Mouse (Mus musculus): Measurements from ENCODE around the gene AI464131. TPM values are rescaled to one million over a fixed set of nuclear protein-coding genes. Genes with fewer than 3 reads are reported as not detected.

Gene AI464131
- 4.4 TPM for polyA plus RNA-seq (2014; fragmentation: Illumina TruSeq; extraction: RNeasy Lipid Tissue Mini Kit (QIAGEN cat#74804); ENCODE audit: low read depth, low replicate concordance)

DNA sequence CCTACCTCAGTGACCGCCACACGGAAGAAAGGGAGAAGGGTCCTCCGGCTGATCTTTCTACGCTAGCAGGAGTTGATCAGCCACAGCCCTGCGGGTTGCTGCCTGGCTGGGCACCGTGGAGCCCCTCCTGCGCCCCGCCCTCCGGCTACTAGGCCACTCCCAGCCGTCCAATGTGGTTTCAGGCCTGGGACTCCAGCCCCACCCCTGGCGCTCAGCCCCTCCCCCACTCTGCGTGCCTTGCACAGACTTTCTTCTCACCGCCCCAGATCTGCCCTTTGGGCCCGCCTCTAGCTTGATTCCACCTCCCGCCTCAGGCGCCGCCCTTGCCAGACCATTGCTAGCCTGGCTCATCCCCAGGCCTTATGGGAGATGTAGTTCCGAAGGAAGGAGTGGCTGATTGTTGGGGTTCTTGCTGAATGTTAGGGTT is at the start of gene AI464131:
Gene AI464131, minus strand, starts transcription at position 91 of the 427 bp plus-strand sequence.

DNA sequence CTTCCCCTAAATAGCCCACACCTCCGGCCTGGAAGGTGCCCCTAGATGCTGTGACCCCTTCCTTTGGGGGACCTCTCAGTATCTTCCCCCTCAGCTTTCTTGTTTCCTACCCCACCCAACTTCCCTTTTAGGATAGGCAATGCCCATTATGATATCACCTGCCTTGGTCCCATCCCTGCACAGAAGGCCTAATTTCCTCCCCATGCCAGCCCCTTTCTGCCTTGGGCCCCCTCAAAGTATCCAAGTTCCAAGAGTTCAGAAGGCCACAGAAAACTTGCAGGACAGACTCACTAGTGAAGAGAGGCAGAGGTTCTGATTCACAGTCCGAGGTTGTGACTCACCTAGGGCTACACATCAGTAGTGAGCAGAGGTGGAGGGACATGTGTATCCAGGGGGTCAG is 14.4 kb upstream of the AI464131 start, which contains the start of gene 1110017D15Rik:
Gene 1110017D15Rik, minus strand, starts transcription at position 101 of the 400 bp plus-strand sequence.

DNA sequence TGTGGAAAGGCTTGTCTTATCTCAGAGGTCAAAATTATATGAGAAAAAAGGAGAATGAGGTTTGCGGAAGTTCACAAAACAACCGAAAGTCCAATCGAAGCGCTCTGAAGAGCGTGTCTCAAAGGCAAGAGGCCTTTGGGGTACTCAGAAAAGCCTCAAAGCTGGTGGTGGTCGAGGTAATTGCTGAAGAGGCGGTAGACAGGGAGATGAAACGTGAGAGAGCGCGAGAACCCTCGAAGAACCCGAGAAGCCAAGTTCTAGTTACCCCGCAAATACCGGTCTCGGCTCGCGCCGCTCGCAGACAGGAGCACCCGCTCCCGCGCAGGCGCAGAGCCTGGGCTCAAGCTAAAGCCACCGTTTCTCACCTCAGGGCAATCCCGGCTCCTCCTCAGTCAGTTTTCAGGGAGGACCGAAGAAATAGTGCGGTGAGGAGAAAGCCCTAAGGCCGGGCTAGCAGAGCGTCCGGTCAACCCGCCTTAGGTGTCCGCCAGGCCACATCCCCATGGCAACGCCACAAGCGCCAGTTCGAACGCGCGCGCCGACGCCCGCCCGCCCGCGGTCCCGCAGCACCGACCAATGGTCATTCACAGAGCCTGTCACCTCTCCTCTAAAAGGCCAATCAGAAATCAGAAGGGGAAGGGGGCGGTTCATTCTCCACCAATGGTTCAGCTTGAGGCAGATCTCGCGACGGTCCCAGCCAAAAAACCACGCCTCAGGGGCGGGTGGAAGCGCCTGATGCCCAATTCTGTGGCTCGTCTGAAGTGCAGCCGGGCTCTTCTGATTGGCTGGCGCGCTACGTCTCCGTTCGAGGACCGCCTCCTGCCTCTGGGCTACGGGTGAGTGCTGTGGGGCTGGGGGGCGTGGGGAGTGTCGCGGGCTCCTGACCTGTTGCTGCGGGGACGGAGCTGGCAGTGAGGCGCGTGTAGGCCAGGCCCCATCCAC is 38.3 kb downstream of the AI464131 start, which contains the start of the genes Kif24 and Nudt2:
Gene Kif24, minus strand, starts transcription at position 543 of the 942 bp plus-strand sequence.
Gene Nudt2, plus strand, starts transcription at position 807 of the 942 bp plus-strand sequence.

Other genes with a start within 250 kb of the AI464131 start
- 43.2 TPM for gene Ubap2, start 227.9 kb downstream of the AI464131 start, polyA plus RNA-seq (2014; fragmentation: Illumina TruSeq; extraction: RNeasy Lipid Tissue Mini Kit (QIAGEN cat#74804); ENCODE audit: low read depth, low replicate concordance)
- 35.3 TPM for gene Dcaf12, start 188.2 kb downstream of the AI464131 start, polyA plus RNA-seq (2014; fragmentation: Illumina TruSeq; extraction: RNeasy Lipid Tissue Mini Kit (QIAGEN cat#74804); ENCODE audit: low read depth, low replicate concordance)
- gene Ubap1, start 154.1 kb downstream of the AI464131 start, polyA plus RNA-seq (2014; fragmentation: Illumina TruSeq; extraction: RNeasy Lipid Tissue Mini Kit (QIAGEN cat#74804); ENCODE audit: low read depth, low replicate concordance): 56.7 TPM
- 3.0 TPM for gene Kif24, start 38.2 kb downstream of the AI464131 start, polyA plus RNA-seq (2014; fragmentation: Illumina TruSeq; extraction: RNeasy Lipid Tissue Mini Kit (QIAGEN cat#74804); ENCODE audit: low read depth, low replicate concordance)
- 19.7 TPM for gene Nudt2, start 37.9 kb downstream of the AI464131 start, polyA plus RNA-seq (2014; fragmentation: Illumina TruSeq; extraction: RNeasy Lipid Tissue Mini Kit (QIAGEN cat#74804); ENCODE audit: low read depth, low replicate concordance)
- gene 1110017D15Rik, start 14.3 kb upstream of the AI464131 start, polyA plus RNA-seq (2014; fragmentation: Illumina TruSeq; extraction: RNeasy Lipid Tissue Mini Kit (QIAGEN cat#74804); ENCODE audit: low read depth, low replicate concordance): not detected
- gene Fam219a, start 66.5 kb upstream of the AI464131 start, polyA plus RNA-seq (2014; fragmentation: Illumina TruSeq; extraction: RNeasy Lipid Tissue Mini Kit (QIAGEN cat#74804); ENCODE audit: low read depth, low replicate concordance): 1.6 TPM
- not detected for gene Dnaic1, start 66.7 kb upstream of the AI464131 start, polyA plus RNA-seq (2014; fragmentation: Illumina TruSeq; extraction: RNeasy Lipid Tissue Mini Kit (QIAGEN cat#74804); ENCODE audit: low read depth, low replicate concordance)
- gene Enho, start 137.2 kb upstream of the AI464131 start, polyA plus RNA-seq (2014; fragmentation: Illumina TruSeq; extraction: RNeasy Lipid Tissue Mini Kit (QIAGEN cat#74804); ENCODE audit: low read depth, low replicate concordance): not detected
- gene Cntfr, start 194.0 kb upstream of the AI464131 start, polyA plus RNA-seq (2014; fragmentation: Illumina TruSeq; extraction: RNeasy Lipid Tissue Mini Kit (QIAGEN cat#74804); ENCODE audit: low read depth, low replicate concordance): not detected
- gene Il11ra1, start 196.9 kb upstream of the AI464131 start, polyA plus RNA-seq (2014; fragmentation: Illumina TruSeq; extraction: RNeasy Lipid Tissue Mini Kit (QIAGEN cat#74804); ENCODE audit: low read depth, low replicate concordance): 12.3 TPM
- 0.57 TPM for gene Rpp25l, start 210.5 kb upstream of the AI464131 start, polyA plus RNA-seq (2014; fragmentation: Illumina TruSeq; extraction: RNeasy Lipid Tissue Mini Kit (QIAGEN cat#74804); ENCODE audit: low read depth, low replicate concordance)
- 38.7 TPM for gene Dctn3, start 220.1 kb upstream of the AI464131 start, polyA plus RNA-seq (2014; fragmentation: Illumina TruSeq; extraction: RNeasy Lipid Tissue Mini Kit (QIAGEN cat#74804); ENCODE audit: low read depth, low replicate concordance)
- gene Arid3c, start 228.1 kb upstream of the AI464131 start, polyA plus RNA-seq (2014; fragmentation: Illumina TruSeq; extraction: RNeasy Lipid Tissue Mini Kit (QIAGEN cat#74804); ENCODE audit: low read depth, low replicate concordance): not detected

All from sigmoid colon, adult 10 weeks (tissue).